Mouse (Mus musculus): ENCODE data around the gene Bcl6. TPM values are rescaled to one million over a fixed set of nuclear protein-coding genes. Genes with fewer than 3 reads are reported as not detected.

Gene Bcl6
- polyA plus RNA-seq, 1 experiment from 2014 or later = 1.5 TPM

DNA sequence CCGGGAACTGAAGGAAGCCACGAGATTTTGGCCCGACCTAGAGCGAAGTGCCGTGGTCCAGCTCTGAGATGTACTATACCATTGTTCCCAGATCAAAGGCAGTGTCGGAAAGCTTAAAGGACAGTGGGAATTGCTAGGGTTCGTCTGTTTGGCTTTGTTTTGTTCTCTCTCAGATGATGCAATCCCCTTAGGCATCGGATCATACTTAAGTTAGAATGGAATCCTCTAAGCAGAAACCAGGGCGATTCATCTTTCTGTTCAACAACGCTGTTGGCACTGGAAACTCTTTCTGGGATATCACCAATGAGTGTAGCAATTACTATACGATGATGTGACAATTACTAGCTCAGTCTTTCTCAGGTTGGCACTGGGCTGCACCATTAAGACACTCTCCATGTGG is 56.4 kb downstream of the Bcl6 start, which contains the start of gene Rtp2:
Gene Rtp2, minus strand, starts transcription at position 101 of the 400 bp plus-strand sequence.
- no peak within 1 kb of the TSS for H3K4me3 ChIP-seq
- H3K9me3 ChIP-seq = no peaks in the 10 kb centered on the region
- H3K36me3 ChIP-seq = no peaks in the 10 kb centered on the region
- H3K4me1 ChIP-seq = no peaks in the 10 kb centered on the region
- no peak for ATAC-seq (ENCODE audit: low FRiP score, low read depth)
- WGBS = 84% methylated on average over 11 of the region's 11 CpGs
- no peak within 1 kb of the TSS for H3K4me2 ChIP-seq (replicated peaks)
- no peak within 1 kb of the TSS for H3K27ac ChIP-seq
- no peaks in the 10 kb centered on the region for H3K27me3 ChIP-seq
- H3K9ac ChIP-seq = no peak within 1 kb of the TSS

DNA sequence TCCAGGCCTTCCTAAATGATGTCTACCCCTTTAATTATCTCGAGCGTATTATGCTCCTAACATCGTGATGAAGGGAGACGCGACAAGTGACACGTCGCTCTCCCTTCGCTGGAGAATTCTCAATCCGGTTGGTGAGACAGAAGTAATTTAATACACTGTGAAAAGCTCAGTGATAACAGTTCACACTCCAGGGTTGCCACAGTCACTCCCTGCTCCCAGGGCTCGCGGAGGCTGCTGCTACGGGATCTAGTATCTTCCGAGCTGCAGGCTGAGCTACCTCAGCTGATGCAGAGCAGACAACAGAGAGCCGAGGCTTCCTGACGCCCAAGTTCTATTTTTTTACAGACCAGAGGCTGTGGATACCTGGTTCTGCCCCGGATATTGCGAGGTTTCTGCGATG is 57.4 kb downstream of the Bcl6 start:
- H3K4me2 ChIP-seq (replicated peaks) = no peak overlapping the region
- ATAC-seq (ENCODE audit: low FRiP score, low read depth) = no peak
- 73% methylated on average over 18 of the region's 18 CpGs for WGBS
- no peaks in the 10 kb centered on the region for H3K27me3 ChIP-seq
- H3K4me1 ChIP-seq = no peaks in the 10 kb centered on the region
- no peak overlapping the region for H3K9ac ChIP-seq
- H3K27ac ChIP-seq = no peak overlapping the region
- no peaks in the 10 kb centered on the region for H3K9me3 ChIP-seq
- H3K36me3 ChIP-seq = no peaks in the 10 kb centered on the region
- no peak overlapping the region for H3K4me3 ChIP-seq

DNA sequence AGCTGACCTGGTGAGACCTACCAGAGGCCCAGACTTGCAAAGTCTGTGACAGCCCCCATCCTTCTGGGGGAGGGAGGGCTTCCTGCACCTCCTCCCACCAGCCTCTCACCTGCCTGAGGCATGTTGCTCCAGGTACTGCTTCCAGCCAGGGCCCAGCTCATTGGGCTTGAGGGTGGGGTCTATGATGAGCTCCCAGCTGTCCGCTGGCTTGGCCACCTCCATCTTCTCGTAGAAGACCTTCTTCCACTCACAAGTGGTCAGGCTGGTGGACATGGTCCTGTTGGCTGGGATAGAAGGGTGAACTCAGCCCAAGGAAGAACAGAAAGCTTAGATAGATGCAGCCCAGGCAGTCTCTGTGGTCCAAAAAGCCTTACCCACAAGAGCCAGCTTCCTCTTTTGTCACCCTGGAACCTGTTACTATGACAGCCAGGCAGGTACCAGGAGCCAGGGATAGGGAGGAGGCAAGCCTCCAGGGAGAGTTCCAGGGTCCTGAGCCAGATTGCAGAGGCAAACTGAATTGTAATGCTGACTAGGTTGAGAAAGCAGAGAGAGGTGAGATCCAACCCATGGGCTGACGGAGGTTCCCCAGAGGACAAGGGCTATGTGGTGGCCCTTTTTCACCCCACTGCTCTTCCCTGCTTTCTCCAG is 58.1 kb downstream of the Bcl6 start:
- Histone ChIP-seq H3K36me3 (no peaks in the 10 kb centered on the region), H3K4me2 (replicated peaks) (no peak overlapping the region), H3K9me3 (no peaks in the 10 kb centered on the region), H3K4me1 (no peaks in the 10 kb centered on the region), H3K9ac (no peak overlapping the region), H3K27ac (no peak overlapping the region), H3K27me3 (no peaks in the 10 kb centered on the region), H3K4me3 (no peak overlapping the region)
- ATAC-seq (ENCODE audit: low FRiP score, low read depth) = no peak
- WGBS = 81% methylated on average over 3 of the region's 3 CpGs

DNA sequence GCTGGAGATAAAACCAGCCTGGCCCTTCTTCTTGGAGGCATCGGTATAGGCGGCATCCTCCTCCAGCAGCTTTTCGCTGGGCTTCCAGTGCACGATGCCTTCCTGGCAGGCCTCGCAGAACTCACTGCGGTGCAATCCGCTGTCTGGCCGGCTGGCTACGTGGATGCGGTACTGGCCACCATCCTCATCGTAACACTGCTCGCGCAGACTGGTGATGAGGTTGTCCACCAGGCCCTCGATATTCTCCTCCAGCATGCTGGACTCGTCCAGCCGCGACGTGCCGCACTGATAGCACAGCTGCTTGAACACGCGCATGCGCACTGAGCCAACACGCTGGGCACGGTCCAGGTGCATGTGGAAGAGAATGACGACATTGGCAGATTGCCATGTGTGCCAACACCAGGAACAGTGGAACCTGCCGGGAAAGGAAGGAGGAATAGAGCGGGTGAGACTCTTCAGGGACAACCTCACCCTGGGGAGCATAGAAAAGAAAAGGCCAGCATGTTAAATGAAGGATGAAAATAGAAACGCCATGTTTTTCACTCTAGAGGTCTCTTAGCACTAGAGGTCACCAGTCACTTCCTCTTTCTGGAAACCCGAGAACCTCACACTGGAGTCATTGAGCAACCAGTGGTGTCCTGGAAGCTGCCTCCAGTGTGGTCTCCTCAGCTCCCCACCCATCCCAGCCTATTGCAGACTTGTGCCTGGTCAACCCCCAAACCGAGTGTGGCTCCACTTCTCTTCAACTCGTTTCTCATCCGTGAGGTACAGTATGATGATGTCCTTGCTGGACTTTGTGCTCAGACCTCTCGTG is 61.1 kb downstream of the Bcl6 start:
- no peaks in the 10 kb centered on the region for H3K9me3 ChIP-seq
- no peak for ATAC-seq (ENCODE audit: low FRiP score, low read depth)

DNA sequence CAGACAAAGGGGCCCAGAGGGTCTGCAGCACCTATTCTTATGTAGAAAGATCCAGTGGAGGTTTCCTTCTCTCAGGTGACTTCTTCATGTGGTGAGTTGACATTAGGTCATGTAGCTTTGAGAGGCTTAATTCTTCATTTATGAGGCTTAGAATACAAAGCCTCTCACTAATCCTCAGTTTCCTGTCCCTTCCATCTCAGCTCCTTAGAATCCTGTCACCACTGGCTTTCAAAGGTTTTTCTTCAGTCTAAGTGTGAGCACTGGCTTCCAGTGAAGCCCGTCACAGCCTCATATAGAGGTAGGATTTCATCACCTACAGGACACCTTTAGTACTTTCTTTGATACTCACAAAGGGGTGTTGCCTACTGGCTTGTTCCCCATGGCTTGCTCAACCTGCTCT is 65.7 kb downstream of the Bcl6 start:
- H3K4me3 ChIP-seq = no peak overlapping the region
- no peaks in the 10 kb centered on the region for H3K4me1 ChIP-seq
- no peaks in the 10 kb centered on the region for H3K36me3 ChIP-seq
- H3K9me3 ChIP-seq = no peaks in the 10 kb centered on the region
- H3K9ac ChIP-seq = no peak overlapping the region
- WGBS = 62% methylated on average over 1 of the region's 1 CpGs
- H3K4me2 ChIP-seq (replicated peaks) = no peak overlapping the region
- H3K27ac ChIP-seq = no peak overlapping the region
- no peaks in the 10 kb centered on the region for H3K27me3 ChIP-seq
- ATAC-seq (ENCODE audit: low FRiP score, low read depth) = no peak

More for the DNA sequence above, 61.1 kb downstream of the Bcl6 start:
- WGBS = 89% methylated on average over 33 of the region's 33 CpGs
- Histone ChIP-seq H3K27me3 (no peaks in the 10 kb centered on the region), H3K36me3 (no peaks in the 10 kb centered on the region), H3K27ac (no peak overlapping the region), H3K9ac (no peak overlapping the region), H3K4me2 (replicated peaks) (no peak overlapping the region), H3K4me1 (no peaks in the 10 kb centered on the region), H3K4me3 (no peak overlapping the region)

GRCm38 (mm10) chr16:23921697-23922096 is 67.0 kb downstream of the Bcl6 start:
- H3K4me1 ChIP-seq = no peaks in the 10 kb centered on the region
- H3K36me3 ChIP-seq = no peaks in the 10 kb centered on the region
- no peaks in the 10 kb centered on the region for H3K9me3 ChIP-seq
- no peak overlapping the region for H3K4me2 ChIP-seq (replicated peaks)
- no peak overlapping the region for H3K9ac ChIP-seq
- H3K27me3 ChIP-seq = no peaks in the 10 kb centered on the region
- WGBS = 60% methylated on average over 5 of the region's 5 CpGs
- no peak overlapping the region for H3K27ac ChIP-seq
- no peak overlapping the region for H3K4me3 ChIP-seq
- ATAC-seq (ENCODE audit: low FRiP score, low read depth) = no peak

- no peak overlapping the region for H3K27ac ChIP-seq
- H3K9ac ChIP-seq = no peak overlapping the region
- H3K36me3 ChIP-seq = no peaks in the 10 kb centered on the region
- WGBS = 86% methylated on average over 2 of the region's 2 CpGs
- no peaks in the 10 kb centered on the region for H3K27me3 ChIP-seq
- H3K9me3 ChIP-seq = no peaks in the 10 kb centered on the region
- no peak for ATAC-seq (ENCODE audit: low FRiP score, low read depth)
- H3K4me1 ChIP-seq = no peaks in the 10 kb centered on the region
- H3K4me3 ChIP-seq = no peak overlapping the region
- H3K4me2 ChIP-seq (replicated peaks) = no peak overlapping the region
These were observed 69.2 kb downstream of the Bcl6 start for GRCm38 (mm10) chr16:23919418-23919817.

Other genes starting within 250 kb of the Bcl6 start
- gene Sst, start 97.9 kb downstream of the Bcl6 start, polyA plus RNA-seq (2015; fragmentation: Nextera tagmentation; extraction: Ambion mirVana) = 1.8 and 4.5 TPM in 2 replicates
- not detected in 2 replicates for gene Rtp2, start 56.5 kb downstream of the Bcl6 start, polyA plus RNA-seq (2015; fragmentation: Nextera tagmentation; extraction: Ambion mirVana)
- gene Gm37419, start 370 bp downstream of the Bcl6 start, polyA plus RNA-seq (2015; fragmentation: Nextera tagmentation; extraction: Ambion mirVana) = not detected in 2 replicates